Mouse (Mus musculus): ENCODE data around the gene Tmem130. TPM values are rescaled to one million over a fixed set of nuclear protein-coding genes. Genes with fewer than 3 reads are reported as not detected.

Tmem130 gene
- polyA plus RNA-seq, 1 experiment from 2014 or later = 3.0 TPM

Other genes starting within 250 kb of the Tmem130 start
- 0.67 and 1.4 TPM in 2 replicates for gene Nptx2, start 215.9 kb downstream of the Tmem130 start, polyA plus RNA-seq (2014; fragmentation: Nextera tagmentation; extraction: Ambion mirVana)
- gene Trrap, start 5.9 kb upstream of the Tmem130 start, polyA plus RNA-seq (2014; fragmentation: Nextera tagmentation; extraction: Ambion mirVana) = 78.8 and 82.2 TPM in 2 replicates
- 12.1 and 16.7 TPM in 2 replicates for gene Smurf1, start 204.0 kb upstream of the Tmem130 start, polyA plus RNA-seq (2014; fragmentation: Nextera tagmentation; extraction: Ambion mirVana)

All from embryonic facial prominence, embryonic 11.5 days (tissue).